Mouse (Mus musculus) hindbrain, embryonic 15.5 days (tissue): ENCODE data around the gene Jph3. TPM values are rescaled to one million over a fixed set of nuclear protein-coding genes. Genes with fewer than 3 reads are reported as not detected.
A peak's percentile ranks its signal among the peaks of the same experiment; 100 is the strongest.

Source experiments
- ATAC-seq: fragments of 200-750 bp; cut with Nextera tagmentation; 2 replicates; pipeline ENCODE4 v1.8.0; 2017; ENCODE audit warnings: low read depth, moderate number of reproducible peaks, moderate TSS enrichment; ENCODE audit not compliant: low FRiP score
- H3K27ac ChIP-seq: fragments of 300-500 bp; sonication (generic); replicated peaks from 2 replicates; pipeline ENCODE4 v1.5.1; 2015; ENCODE audit warnings: mild to moderate bottlenecking, inconsistent platforms
- H3K27me3 ChIP-seq: fragments of 300-500 bp; sonication (generic); 2 replicates; pipeline ENCODE4 v1.6.1; 2015; ENCODE audit warnings: control low read depth, inconsistent platforms
- H3K36me3 ChIP-seq: fragments of 300-500 bp; sonication (generic); 2 replicates; pipeline ENCODE4 v1.6.1; 2015; ENCODE audit warnings: control low read depth, inconsistent platforms
- H3K4me1 ChIP-seq: fragments of 300-500 bp; sonication (generic); replicated peaks from 2 replicates; pipeline ENCODE4 v1.6.1; 2015; ENCODE audit warnings: control low read depth, inconsistent platforms
- H3K4me2 ChIP-seq: fragments of 300-500 bp; sonication (generic); 2 replicates; pipeline ENCODE4 v1.6.1; 2015; ENCODE audit warnings: moderate library complexity, mild to moderate bottlenecking, inconsistent platforms
- H3K4me3 ChIP-seq: fragments of 300-500 bp; sonication (generic); 2 replicates; pipeline ENCODE4 v1.5.1; 2015; ENCODE audit warnings: mild to moderate bottlenecking, inconsistent platforms
- H3K9ac ChIP-seq: fragments of 300-500 bp; sonication (generic); 2 replicates; pipeline ENCODE4 v1.6.1; 2015; ENCODE audit warnings: inconsistent platforms
- H3K9me3 ChIP-seq: fragments of 300-500 bp; sonication (generic); 2 replicates; pipeline ENCODE4 v1.6.1; 2016; ENCODE audit warnings: control low read depth, inconsistent platforms
- WGBS: fragments of 180-500 bp; shearing (Covaris S2); methylation state at CpG from one replicate; pipeline ENCODE4 v1.1.7; 2015; 5-methylcytosine and 5-hydroxymethylcytosine counted together
- polyA plus RNA-seq: library from polyadenylated mRNA; unstranded; fragments of >200 nt; fragmentation: Nextera tagmentation; extraction: Ambion mirVana; gene quantifications from 2 replicates; pipeline ENCODE4 v1.2.1, GENCODE M21; 2015

Jph3 gene
- polyA plus RNA-seq, 1 experiment from 2014 or later, result 125 TPM

- Histone ChIP-seq H3K4me3 (no peak overlapping the region), H3K27me3 (no peaks in the 10 kb centered on the region), H3K9me3 (no peaks in the 10 kb centered on the region), H3K4me2 (no peak overlapping the region), H3K9ac (no peak overlapping the region), H3K27ac (no peak overlapping the region), H3K4me1 (peaks cover 18% of the 10 kb centered on the region), H3K36me3 (no peaks in the 10 kb centered on the region)
- ATAC-seq, result no peak
- 89% methylated on average over 2 of the region's 2 CpGs for WGBS
Observed at GRCm38 (mm10) chr8:121699936-121700335, 29.5 kb upstream of the Jph3 start.

- ATAC-seq, result no peak
- Histone ChIP-seq H3K4me1 (no peaks in the 10 kb centered on the region), H3K36me3 (no peaks in the 10 kb centered on the region), H3K27me3 (no peaks in the 10 kb centered on the region), H3K9ac (no peak overlapping the region), H3K4me2 (no peak overlapping the region), H3K9me3 (no peaks in the 10 kb centered on the region), H3K27ac (no peak overlapping the region), H3K4me3 (no peak overlapping the region)
- WGBS, result 72% methylated on average over 3 of the region's 3 CpGs
Observed at GRCm38 (mm10) chr8:121705174-121705573, 24.2 kb upstream of the Jph3 start.

- Histone ChIP-seq H3K9ac (no peak overlapping the region), H3K27me3 (no peaks in the 10 kb centered on the region), H3K27ac (no peak overlapping the region), H3K4me1 (no peaks in the 10 kb centered on the region), H3K4me2 (no peak overlapping the region), H3K9me3 (no peaks in the 10 kb centered on the region), H3K4me3 (no peak overlapping the region), H3K36me3 (no peaks in the 10 kb centered on the region)
- ATAC-seq, result no peak
- 88% methylated on average over 11 of the region's 11 CpGs for WGBS
Observed at GRCm38 (mm10) chr8:121706956-121707355, 22.5 kb upstream of the Jph3 start.

GRCm38 (mm10) chr8:121708406-121708805 lies 21.0 kb upstream of the Jph3 start:
- Histone ChIP-seq H3K4me3 (no peak overlapping the region), H3K27ac (no peak overlapping the region), H3K36me3 (no peaks in the 10 kb centered on the region), H3K4me2 (no peak overlapping the region), H3K9me3 (no peaks in the 10 kb centered on the region), H3K27me3 (0 out of 2 replicates have a peak, but pooled peaks cover under 1% of the 10 kb centered on the region), H3K9ac (no peak overlapping the region), H3K4me1 (no peaks in the 10 kb centered on the region)
- WGBS, result 65% methylated on average over 6 of the region's 6 CpGs
- no peak for ATAC-seq

GRCm38 (mm10) chr8:121717502-121717901 lies 11.9 kb upstream of the Jph3 start:
- Histone ChIP-seq H3K9me3 (no peaks in the 10 kb centered on the region), H3K27ac (peak overlapping the region; percentile 78), H3K4me1 (peaks cover 17% of the 10 kb centered on the region), H3K4me3 (peak overlapping the region; percentile 5; the same call in 1 of the 2 replicates), H3K36me3 (no peaks in the 10 kb centered on the region), H3K9ac (peak overlapping the region; percentile 11), H3K4me2 (peak overlapping the region; percentile 48), H3K27me3 (0 out of 2 replicates have a peak, but pooled peaks cover 3% of the 10 kb centered on the region)
- WGBS, result 39% methylated on average over 14 of the region's 14 CpGs
- ATAC-seq, result peak; percentile 69

GRCm38 (mm10) chr8:121717982-121718425 lies 11.4 kb upstream of the Jph3 start:
- H3K27me3 ChIP-seq, result 0 out of 2 replicates have a peak, but pooled peaks cover 3% of the 10 kb centered on the region
- no peaks in the 10 kb centered on the region for H3K9me3 ChIP-seq
- H3K36me3 ChIP-seq, result no peaks in the 10 kb centered on the region
- no peak overlapping the region; the same call in 1 of the 2 replicates for H3K9ac ChIP-seq
- WGBS, result 28% methylated on average over 11 of the region's 12 CpGs
- 0 out of 2 replicates have a peak overlapping the region, but pooled peaks have one; percentile 5 for H3K4me3 ChIP-seq
- peak overlapping the region; percentile 48 for H3K4me2 ChIP-seq
- ATAC-seq, result peak; percentile 90
- H3K27ac ChIP-seq, result peak overlapping the region; percentile 78
- peaks cover 17% of the 10 kb centered on the region for H3K4me1 ChIP-seq

GRCm38 (mm10) chr8:121718925-121719324 lies 10.5 kb upstream of the Jph3 start:
- no peak for ATAC-seq
- Histone ChIP-seq H3K4me3 (no peak overlapping the region), H3K4me1 (peaks cover 17% of the 10 kb centered on the region), H3K27me3 (no peaks in the 10 kb centered on the region), H3K9me3 (no peaks in the 10 kb centered on the region), H3K4me2 (no peak overlapping the region), H3K27ac (no peak overlapping the region), H3K9ac (no peak overlapping the region), H3K36me3 (no peaks in the 10 kb centered on the region)
- WGBS, result 60% methylated on average over 6 of the region's 6 CpGs

- Histone ChIP-seq H3K4me3 (no peak overlapping the region), H3K9me3 (no peaks in the 10 kb centered on the region), H3K27ac (no peak overlapping the region), H3K36me3 (no peaks in the 10 kb centered on the region), H3K4me2 (no peak overlapping the region), H3K9ac (no peak overlapping the region), H3K4me1 (peaks cover 8% of the 10 kb centered on the region), H3K27me3 (no peaks in the 10 kb centered on the region)
- WGBS, result 46% methylated on average over 6 of the region's 6 CpGs
- no peak for ATAC-seq
Observed at GRCm38 (mm10) chr8:121721072-121721471, 8.4 kb upstream of the Jph3 start.

GRCm38 (mm10) chr8:121723846-121724245 lies 5.6 kb upstream of the Jph3 start:
- H3K9me3 ChIP-seq, result no peaks in the 10 kb centered on the region

GRCm38 (mm10) chr8:121727164-121727563 lies 2.3 kb upstream of the Jph3 start:
- no peak overlapping the region for H3K27ac ChIP-seq
- no peak for ATAC-seq
- WGBS, result 59% methylated on average over 3 of the region's 3 CpGs

More at GRCm38 (mm10) chr8:121723846-121724245, 5.6 kb upstream of the Jph3 start:
- Histone ChIP-seq H3K4me2 (no peak overlapping the region), H3K4me1 (no peaks in the 10 kb centered on the region), H3K9ac (no peak overlapping the region), H3K36me3 (no peaks in the 10 kb centered on the region), H3K4me3 (no peak overlapping the region), H3K27ac (no peak overlapping the region), H3K27me3 (peaks cover 5% of the 10 kb centered on the region; the same call in 1 of the 2 replicates)
- no peak for ATAC-seq
- 71% methylated on average over 11 of the region's 12 CpGs for WGBS

GRCm38 (mm10) chr8:121729754-121730153 lies 331 bp downstream of the Jph3 start:
- peak overlapping the region; percentile 81 for H3K9ac ChIP-seq
- H3K36me3 ChIP-seq, result no peaks in the 10 kb centered on the region
- H3K4me2 ChIP-seq, result peak overlapping the region; percentile 90
- H3K27me3 ChIP-seq, result peaks cover 5% of the 10 kb centered on the region; the same call in 1 of the 2 replicates
- peak overlapping the region; percentile 94 for H3K4me3 ChIP-seq
- H3K9me3 ChIP-seq, result no peaks in the 10 kb centered on the region
- under 1% methylated on average over 49 of the region's 54 CpGs for WGBS
- ATAC-seq, result peak; percentile 7; the same call in 1 of the 2 replicates
- H3K27ac ChIP-seq, result peak overlapping the region; percentile 32; the same call in 1 of the 2 replicates
- peaks cover 34% of the 10 kb centered on the region for H3K4me1 ChIP-seq

More at GRCm38 (mm10) chr8:121727164-121727563, 2.3 kb upstream of the Jph3 start:
- Histone ChIP-seq H3K27me3 (peaks cover 5% of the 10 kb centered on the region; the same call in 1 of the 2 replicates), H3K4me3 (no peak overlapping the region), H3K4me2 (no peak overlapping the region), H3K36me3 (no peaks in the 10 kb centered on the region), H3K9me3 (no peaks in the 10 kb centered on the region), H3K4me1 (peaks cover 18% of the 10 kb centered on the region), H3K9ac (no peak overlapping the region)

- Histone ChIP-seq H3K27ac (peak overlapping the region; percentile 76), H3K36me3 (no peaks in the 10 kb centered on the region), H3K4me2 (peak overlapping the region; percentile 90), H3K27me3 (peaks cover 5% of the 10 kb centered on the region; the same call in 1 of the 2 replicates), H3K9ac (peak overlapping the region; percentile 81), H3K9me3 (no peaks in the 10 kb centered on the region), H3K4me1 (peaks cover 34% of the 10 kb centered on the region), H3K4me3 (peak overlapping the region; percentile 94)
- ATAC-seq, result peak; percentile 47; the same call in 1 of the 2 replicates
- WGBS, result 0% methylated on average over 22 of the region's 60 CpGs
Observed at GRCm38 (mm10) chr8:121730170-121730569, 747 bp downstream of the Jph3 start.
